Mouse (Mus musculus) embryo, embryonic 11 days (tissue): ENCODE data around the gene Cct4.

Experiments used
- DNase-seq: peaks from one replicate; pipeline ENCODE4 v3.0.0-alpha.2; 2015

Gene Cct4

GRCm38 (mm10) chr11:22990393-22991126, at the start of gene Cct4:
Gene Cct4, plus strand, starts transcription at chr11:22990519.
- peak; percentile 95 for DNase-seq

GRCm38 (mm10) chr11:22949101-22949500, 41.2 kb upstream of the Cct4 start:
- DNase-seq, result no peak

- no peak for DNase-seq
These were observed 40.2 kb upstream of the Cct4 start for GRCm38 (mm10) chr11:22950131-22950530.

- DNase-seq, result no peak
These were observed 37.7 kb upstream of the Cct4 start for GRCm38 (mm10) chr11:22952668-22953067.

GRCm38 (mm10) chr11:22956346-22956745, 34.0 kb upstream of the Cct4 start:
- DNase-seq, result no peak

- peak; percentile 34 for DNase-seq
These were observed 33.5 kb upstream of the Cct4 start for GRCm38 (mm10) chr11:22956830-22957229.

GRCm38 (mm10) chr11:22957791-22958374, 32.4 kb upstream of the Cct4 start:
- no peak for DNase-seq

- no peak for DNase-seq
These were observed 28.2 kb upstream of the Cct4 start for GRCm38 (mm10) chr11:22962101-22962500.

- no peak for DNase-seq
These were observed 25.9 kb upstream of the Cct4 start for GRCm38 (mm10) chr11:22964401-22964800.

- DNase-seq, result no peak
These were observed 24.8 kb upstream of the Cct4 start for GRCm38 (mm10) chr11:22965503-22965902.

GRCm38 (mm10) chr11:22969486-22969885, 20.8 kb upstream of the Cct4 start:
- no peak for DNase-seq

GRCm38 (mm10) chr11:22970546-22970945, 19.8 kb upstream of the Cct4 start:
- no peak for DNase-seq

- DNase-seq, result peak; percentile 76
These were observed 18.2 kb upstream of the Cct4 start, which contains the start of gene Zrsr1 for GRCm38 (mm10) chr11:22971835-22972709. Gene Zrsr1, plus strand, starts transcription at chr11:22972005.

- peak; percentile 78 for DNase-seq
These were observed 17.4 kb upstream of the Cct4 start for GRCm38 (mm10) chr11:22972746-22973526.

GRCm38 (mm10) chr11:22973599-22973998, 16.7 kb upstream of the Cct4 start:
- no peak for DNase-seq

- DNase-seq, result no peak
These were observed 12.1 kb upstream of the Cct4 start for GRCm38 (mm10) chr11:22978215-22978614.

- no peak for DNase-seq
These were observed 11.6 kb upstream of the Cct4 start for GRCm38 (mm10) chr11:22978711-22979110.

GRCm38 (mm10) chr11:22979221-22979620, 11.1 kb upstream of the Cct4 start:
- DNase-seq, result no peak

GRCm38 (mm10) chr11:22981041-22981440, 9.3 kb upstream of the Cct4 start:
- DNase-seq, result no peak

- DNase-seq, result no peak
These were observed 8.8 kb upstream of the Cct4 start for GRCm38 (mm10) chr11:22981543-22981950.

- DNase-seq, result peak; percentile 95
These were observed 8.1 kb upstream of the Cct4 start, which contains the start of the genes Gm28048 and Commd1 for GRCm38 (mm10) chr11:22981984-22982757. Gene Gm28048, minus strand, starts transcription at chr11:22982090. Gene Commd1, minus strand, starts transcription at chr11:22982382.

GRCm38 (mm10) chr11:22982846-22983245, 7.5 kb upstream of the Cct4 start:
- DNase-seq, result no peak
